Mouse (Mus musculus) heart, adult 18-20 months (tissue): ENCODE data around the gene Cdh13. TPM values are rescaled to one million over a fixed set of nuclear protein-coding genes. Genes with fewer than 3 reads are reported as not detected.

ENCODE experiments used
- DNase-seq, 2 experiments: peaks; one replicate each; pipeline ENCODE4 v3.0.0; 2021 to 2022; ENCODE audit warnings: mixed read lengths in 1 of 2
- total RNA-seq, 2 experiments: library from RNA; stranded (reverse); gene quantifications; 2 replicates each; pipeline ENCODE4 v1.2.3; 2021

The Cdh13 gene
- total RNA-seq, 2 experiments from 2014 or later = 159 to 168 TPM

DNA sequence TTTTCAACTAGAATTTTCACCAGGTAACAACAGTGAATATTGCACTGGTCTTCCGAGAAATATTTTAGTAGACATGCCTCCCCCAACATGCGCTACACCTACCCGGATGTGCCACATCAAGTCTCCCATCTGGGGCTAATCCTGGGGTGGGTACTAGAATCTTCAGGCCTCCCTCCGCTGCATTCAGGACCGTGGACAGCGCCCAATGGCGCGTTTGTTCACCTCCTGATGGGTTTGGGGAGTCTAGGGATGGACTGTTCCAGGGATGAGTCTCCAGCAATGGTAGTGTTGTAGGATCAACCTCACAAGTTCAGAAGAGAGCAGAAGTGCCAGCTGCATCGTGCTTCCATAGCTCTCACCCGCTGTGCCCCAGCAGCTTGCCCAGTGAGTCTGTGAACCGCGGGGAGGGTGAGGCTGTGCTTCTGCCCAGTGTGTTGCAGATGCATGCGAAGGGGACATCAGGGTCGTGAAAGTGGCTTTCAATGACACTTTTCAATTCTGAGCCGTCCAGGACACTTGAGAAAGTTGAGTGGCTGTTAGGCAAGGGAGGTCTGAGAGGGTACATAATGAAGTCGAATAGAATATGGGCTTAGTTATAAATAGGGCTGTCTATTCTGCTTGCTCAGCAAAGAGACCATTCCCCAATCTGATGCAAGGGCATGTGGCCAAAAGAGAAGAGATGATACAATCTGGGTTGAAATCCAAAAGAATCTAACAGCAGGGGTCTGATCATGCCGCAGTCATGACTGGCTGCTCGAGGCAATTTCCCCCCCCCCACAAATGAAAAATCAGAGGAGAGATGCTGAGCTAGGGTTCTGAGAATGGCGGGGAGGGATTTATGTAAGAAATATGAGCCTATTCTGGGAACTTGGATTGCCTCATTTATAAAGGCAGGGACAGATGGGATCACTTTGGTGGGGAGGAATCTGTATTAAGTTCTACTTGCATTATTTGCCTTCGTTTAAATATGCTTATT, 668.5 kb downstream of the Cdh13 start:
- peak in 1 of 2 experiments; percentile 10 for DNase-seq

DNA sequence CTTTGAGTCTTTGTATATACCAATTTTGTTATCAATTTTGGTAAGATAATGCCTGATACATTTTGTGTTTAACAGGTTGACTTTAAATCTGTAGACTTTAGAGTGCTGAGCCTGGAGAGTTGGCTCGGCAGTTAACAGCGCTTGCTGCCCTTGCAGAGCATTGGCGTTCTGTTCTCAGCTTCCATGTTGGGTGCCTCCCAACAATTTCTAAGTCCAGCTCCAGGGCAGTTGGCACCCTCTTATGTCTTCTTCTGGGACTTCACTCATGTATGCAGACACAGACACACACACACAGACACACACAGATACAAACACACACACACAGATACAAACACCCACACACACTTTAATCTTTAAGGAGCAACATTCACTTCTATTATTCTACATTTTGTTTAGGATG, 672.6 kb downstream of the Cdh13 start:
- DNase-seq = no peak

DNA sequence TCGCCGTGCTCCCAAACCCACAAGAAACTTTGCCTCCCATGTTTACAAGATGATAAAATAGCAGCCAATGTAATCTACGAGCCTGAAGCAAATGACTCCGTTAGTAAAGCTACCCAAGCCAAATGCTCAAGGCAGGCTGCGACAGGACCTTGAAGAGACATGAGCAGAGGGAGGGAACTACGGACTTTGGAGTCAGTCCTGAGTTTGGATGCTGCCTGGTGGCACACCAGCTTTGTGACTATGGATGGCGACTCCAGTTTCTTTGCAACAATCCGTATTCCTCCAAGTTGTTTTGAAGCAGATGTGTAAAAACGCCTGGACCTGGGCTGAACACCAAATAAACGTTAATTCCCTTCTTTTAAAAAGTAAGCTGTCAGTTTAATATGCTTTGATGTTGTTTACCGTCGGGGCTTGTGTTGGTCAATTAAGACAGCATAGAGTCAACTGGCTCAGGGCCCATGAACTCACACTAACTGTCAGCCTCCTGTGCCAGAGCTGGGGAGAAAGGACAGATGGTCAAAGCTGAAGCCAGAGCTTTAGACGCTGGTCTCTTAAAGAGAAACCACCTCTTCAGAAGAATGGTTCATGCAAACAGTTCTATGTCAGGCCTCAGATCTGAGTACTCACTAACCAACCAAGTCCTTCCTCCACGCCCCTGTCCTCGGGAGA, 678.5 kb downstream of the Cdh13 start:
- DNase-seq = peak in 1 of 2 experiments; percentile 12

DNA sequence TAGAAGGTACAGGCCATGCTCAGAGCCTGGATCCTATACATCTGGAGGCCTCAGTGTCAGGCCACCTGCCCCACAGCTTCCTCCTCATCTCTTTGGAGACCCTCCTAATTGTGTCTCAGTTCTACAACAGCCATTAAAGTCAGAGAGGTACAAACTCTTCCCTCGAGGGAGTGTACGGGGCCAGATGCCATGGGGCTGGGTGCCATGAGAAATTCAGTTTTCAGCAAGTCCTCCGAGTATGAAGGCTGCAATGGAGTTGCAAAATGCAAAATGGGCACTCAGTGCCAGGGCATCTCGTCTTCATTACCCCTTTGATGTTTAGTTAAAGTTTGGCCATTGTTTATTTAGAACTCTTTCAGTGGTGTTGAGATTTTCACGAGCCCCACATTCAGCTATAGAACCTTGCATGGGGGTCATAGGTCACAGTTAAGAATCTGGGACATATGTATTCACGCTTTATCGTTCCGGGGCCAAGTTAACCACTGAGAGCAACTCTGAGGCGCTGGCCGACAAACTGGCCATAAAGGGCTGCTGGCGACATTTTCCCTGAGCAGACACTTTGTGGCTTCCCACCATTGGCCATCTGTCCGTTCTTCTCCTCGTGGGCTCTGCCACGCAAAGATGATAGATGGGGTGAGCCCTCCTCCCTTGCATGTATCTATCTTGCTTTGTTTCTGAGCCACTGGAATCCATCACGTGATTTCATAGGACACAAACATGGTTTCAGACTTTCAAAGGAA, 681.7 kb downstream of the Cdh13 start:
- no peak for DNase-seq

DNA sequence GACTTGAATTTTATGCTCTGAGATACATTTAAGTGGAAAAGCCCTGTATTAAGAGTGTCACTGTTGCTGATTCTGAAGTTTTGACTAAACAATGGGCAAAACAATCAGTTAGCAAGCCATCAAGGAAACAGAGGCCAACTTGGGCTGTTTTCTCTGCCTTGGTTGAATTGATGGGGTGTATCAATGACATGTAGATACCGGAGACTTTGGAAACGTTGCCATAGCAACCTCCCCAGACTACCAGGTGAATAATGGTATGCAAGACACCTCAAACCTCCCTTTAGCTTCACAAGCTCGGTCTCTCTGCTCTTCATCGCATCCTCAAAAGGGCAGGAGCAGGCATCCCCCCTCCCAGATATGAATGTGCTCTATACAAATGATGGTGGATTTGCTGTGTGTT, 685.4 kb downstream of the Cdh13 start:
- no peak for DNase-seq

DNA sequence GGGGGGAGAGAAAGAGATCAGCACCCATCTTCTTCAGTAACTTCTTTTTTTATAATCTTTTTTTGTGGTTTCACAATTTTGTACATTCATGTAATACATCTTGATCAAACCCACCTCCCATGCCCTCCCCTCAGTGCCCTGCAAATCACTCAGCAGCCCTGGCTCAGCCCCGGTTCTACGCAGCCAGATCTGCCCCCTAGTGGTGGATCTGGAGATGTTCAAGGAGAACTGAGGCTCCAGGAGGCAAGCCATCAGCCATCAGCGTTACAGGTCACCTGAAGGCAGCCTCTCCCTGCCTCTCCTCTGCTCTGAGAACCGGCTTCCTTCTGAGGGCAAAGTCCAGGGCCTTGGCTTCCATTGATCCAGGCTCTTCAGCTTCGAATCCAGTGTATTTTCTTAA, 696.3 kb downstream of the Cdh13 start:
- peak; percentile 3 to 18 for DNase-seq

DNA sequence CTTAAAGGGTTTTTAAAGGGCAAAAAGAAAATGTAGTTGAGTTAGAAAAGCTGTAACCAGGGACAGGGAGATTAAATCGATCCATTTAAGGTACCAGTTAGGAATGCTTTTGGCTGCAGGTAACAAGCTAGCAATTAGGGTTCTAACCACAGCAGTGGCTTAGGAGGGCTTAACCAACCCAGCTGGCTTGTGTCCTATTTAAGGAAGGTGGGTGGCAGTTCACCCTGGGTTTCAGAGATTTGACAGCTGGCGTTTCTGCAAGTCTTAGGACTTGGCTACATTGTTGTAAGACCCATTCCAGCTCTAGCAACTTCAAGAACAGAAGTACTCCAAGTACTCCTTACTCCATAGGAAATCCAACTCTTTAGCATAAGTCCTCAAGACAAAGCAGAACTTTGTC, 700.2 kb downstream of the Cdh13 start:
- no peak for DNase-seq

DNA sequence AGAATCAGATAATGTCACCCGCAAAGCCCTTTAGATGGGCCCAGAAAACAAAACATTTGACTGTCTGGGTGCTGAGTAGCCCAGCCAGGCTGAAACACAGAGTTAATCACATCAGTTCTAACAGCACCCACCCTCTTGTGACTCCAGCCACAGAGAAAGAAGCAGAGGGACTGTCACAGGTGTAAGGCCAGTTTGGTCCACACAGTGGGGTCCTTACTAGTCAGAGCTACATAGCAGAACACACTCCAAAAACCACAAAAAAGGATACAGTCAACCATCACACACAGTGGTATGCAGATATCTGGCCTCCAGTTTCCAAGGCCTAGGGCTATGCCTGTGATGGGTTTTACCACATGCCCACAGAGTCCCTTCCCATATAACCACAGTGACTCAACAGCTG, 703.3 kb downstream of the Cdh13 start:
- no peak for DNase-seq

DNA sequence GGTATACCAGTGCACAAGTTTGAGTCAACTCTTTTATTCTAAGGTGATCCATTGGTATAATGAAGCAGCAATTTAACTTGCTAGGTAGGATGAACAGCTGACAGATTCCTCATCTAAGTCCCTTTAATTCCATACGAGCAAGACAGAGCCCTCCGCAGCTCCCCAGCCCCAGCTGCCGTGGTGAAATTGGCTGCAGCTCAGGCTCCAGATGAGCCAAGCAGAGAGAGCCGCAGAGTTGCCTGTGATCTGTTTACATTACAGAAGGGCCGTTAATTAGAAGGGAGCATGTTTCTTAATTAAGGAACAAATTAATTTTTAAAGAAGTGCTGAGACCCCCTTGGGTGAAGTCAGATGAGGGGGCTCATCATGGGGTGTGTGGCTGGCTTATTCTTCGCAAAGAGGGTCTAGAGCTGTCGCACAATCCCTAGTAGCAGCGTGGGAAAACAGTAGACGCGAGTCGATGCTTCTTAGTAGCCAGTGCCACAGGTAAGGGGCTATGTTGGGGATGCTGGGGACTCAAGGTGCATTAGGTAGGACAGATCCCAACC, 712.2 kb downstream of the Cdh13 start:
- DNase-seq = no peak

DNA sequence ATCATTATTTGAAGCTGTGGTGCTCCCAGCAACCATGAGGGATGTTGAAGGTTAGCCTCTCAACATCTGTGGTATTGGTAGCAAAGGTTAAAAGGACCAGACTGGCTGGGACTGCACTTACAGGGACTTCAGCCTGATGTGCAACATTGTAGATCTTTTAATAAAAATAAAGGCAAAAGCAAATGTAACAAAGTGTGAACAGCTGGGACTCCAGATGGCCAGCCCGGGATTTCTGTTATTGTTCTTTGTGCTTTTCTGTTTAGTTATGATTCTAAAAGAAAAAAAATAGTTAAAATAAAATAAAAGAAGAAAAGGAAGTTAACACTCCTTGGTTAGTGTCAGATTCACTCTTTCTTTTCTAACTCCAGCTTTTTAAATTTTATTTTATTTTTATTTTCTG, 717.1 kb downstream of the Cdh13 start:
- DNase-seq = no peak

DNA sequence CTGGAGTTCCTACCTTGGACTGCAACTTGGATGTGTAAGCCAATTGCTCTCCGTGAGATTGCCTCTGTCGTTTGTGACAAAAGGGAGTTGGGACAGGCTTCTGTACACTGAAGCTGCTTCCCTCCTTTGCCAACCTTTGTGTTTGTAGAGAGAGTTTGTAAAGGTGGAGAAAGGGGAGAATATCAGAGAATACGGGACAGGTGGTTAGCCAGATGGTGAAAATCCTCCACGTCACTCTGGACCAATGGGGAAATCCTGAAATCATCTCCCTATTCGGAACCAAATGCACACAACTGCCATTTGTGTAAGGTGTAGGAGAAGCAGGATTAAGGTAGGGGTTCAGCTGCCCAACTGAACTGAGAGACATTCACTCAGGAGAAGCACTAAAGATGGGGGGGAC, 721.3 kb downstream of the Cdh13 start:
- no peak for DNase-seq

DNA sequence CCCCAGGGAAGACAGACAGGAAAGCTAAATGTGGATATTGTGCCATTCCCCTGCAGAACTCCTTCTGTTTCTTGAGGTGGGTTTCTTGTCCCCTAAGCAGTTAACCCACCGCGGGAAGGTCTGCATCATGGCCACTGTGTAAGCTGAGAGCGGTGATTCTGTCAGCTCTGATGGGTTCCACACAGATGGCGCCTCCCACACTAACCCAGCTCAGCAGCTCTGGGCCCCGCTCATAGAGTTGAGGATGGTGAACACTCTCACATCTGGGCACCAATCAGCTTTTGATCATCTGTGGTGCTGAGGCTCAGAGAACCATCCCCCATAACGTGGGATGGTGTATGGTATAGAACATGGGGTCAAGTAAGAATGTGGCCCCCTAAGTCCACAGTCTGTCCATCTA, 735.1 kb downstream of the Cdh13 start:
- no peak for DNase-seq

DNA sequence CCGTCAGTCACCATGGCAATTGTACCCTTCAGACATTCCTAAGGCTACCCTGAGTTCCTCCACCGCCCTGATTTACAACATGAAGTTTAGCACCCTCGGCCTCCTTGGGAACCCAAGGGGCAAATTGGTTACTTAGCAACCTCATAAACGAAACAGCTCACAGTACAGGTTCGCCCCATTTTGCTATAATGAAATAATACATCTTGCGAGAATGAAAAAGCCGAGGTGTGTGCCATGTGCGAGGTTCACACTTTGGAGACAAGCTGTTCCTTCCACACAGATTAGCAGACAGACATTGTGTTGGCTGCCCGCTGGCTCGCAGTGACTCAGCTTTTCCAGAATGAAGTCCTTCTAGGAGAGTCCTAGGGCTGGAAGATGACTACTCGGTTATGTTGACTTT, 737.2 kb downstream of the Cdh13 start:
- peak; percentile 4 to 12 for DNase-seq

DNA sequence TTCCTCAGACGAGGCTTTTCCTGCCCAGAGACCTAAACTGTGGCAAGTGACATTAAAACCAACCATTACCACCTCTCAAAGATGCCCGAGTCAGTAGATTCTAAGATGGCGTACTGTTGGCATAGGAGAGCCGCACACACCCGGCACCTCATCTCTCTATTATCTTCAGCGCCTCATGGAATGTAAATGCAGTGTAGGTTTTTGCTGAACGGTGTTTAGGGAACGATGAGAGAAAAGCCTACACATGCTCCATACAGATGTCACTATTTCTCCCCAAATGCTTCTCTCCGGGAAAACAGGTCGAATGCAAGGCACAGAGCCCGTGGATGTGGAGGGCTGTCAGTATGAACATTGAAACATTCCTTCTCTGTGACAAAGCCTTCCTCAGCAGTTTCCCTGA, 737.9 kb downstream of the Cdh13 start:
- DNase-seq = no peak

DNA sequence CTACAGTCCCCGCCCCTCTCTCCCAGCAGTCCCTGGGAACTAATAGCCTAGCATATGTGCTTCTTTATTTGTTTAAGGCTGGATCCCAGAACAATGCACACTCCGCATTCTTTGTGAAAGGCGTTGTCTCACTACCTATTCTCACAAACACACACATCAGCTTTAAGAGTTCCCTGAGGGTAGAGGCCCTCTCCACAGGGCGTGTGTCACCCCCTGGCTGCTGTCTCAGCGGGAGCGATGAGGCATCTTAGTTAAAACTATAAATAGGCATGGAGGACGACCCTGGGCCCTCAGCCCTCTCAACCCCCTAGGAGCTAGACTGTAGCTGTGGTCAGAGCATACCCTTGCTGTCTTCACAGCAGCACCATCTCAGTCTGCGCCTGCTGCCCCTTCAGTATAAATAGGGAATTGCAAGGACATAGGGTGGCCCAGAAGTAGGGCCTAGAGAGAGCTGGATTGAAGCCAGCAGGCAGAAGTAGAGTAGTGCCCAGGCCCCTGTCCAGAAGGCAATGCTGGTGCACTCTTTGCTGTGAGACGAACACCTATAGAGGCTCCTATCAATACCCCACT, 738.9 kb downstream of the Cdh13 start:
- no peak for DNase-seq

DNA sequence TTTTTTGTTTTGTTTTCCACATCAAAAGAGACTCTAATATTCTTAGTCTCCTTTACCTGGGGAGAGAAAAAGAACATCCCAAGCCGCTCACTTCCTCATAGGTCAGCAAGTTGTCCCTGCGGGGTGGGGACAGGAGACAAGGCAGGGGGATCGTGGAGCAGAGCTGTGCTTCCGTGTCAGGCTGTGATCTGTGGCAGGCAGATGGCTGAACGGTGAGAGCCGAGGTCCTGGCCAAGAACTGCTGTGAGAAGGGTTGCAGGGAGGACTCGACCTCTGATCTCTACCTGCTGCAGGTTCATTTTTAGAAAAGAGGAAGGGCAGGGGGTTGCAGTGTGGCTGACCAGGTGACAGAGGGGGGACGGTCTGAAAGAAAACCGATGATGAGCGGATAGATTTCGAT, 749.9 kb downstream of the Cdh13 start:
- no peak for DNase-seq

DNA sequence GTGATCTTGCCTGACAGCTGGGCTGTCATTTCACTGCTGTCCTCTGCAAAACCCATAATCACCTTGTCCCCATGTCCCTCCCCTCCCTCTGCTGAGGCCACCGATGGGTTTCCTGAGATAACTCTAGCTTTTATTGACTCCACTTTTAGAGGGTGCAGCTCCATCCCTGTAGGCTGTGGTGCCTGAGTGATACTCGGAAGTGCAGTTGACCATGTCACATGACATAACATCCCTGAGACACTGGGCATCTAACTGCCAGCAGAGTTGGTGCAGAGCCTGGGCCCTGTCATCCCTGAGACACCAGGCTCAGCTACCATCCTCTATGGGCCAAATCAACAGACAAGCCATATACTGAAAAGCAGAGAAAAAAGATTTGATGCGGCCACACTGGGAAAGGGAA, 750.5 kb downstream of the Cdh13 start:
- DNase-seq = no peak

DNA sequence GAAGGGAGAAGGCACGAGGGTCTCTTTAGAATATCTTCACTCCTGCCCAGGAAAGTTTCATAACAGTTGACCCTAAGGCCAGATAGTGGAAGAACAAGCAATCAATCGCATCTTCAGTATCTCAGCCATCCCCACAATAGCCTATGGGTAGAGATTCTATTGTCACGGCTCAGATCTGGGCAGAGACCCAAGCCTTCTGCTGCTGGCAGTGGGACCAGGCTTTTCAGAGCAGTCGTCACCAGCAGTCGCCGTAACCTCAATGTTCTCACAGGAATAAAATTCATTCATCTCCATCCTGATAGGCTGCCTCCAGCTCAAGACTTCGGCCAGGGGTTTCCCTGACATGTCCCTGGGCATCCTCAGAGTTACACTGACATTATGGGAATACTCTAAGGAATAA, 751.6 kb downstream of the Cdh13 start:
- no peak for DNase-seq

DNA sequence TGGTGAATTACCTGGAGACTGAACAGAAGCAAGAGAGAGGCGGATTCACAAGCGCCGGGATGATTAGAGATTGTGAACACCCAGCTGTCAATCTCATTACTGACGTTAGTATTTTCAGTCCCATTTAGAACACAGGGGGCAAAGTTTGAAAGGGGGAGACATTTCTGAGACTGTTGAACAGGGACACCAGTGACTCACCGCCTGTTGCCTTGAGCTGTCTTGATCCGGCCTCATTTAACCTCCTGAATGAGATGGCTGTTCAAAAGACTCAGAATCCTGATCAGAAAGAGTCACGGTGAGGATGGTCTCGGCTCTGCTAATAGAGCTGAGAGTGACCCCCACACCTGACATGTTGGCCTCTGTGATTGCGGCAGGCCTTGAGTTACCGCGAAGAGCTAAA, 754.0 kb downstream of the Cdh13 start:
- DNase-seq = no peak

DNA sequence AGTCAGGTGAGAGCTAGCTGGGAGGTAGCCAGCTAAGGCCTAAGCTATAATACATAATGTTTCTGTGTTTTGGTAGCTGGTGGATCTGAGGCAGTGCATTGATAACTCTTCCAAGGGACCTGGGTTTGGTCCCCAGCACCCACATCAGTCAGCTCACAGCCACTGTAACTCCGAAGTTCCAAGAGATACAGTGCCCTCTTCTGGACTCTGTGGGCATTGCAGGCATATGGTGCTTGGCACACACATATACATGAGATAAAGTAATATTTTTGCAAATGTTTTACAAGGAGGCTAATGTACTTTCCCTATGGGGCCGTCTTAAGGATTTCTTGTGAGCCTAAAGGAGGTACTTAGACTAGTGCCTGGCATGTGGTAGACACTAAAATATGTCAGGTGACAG, 755.8 kb downstream of the Cdh13 start:
- no peak for DNase-seq

DNA sequence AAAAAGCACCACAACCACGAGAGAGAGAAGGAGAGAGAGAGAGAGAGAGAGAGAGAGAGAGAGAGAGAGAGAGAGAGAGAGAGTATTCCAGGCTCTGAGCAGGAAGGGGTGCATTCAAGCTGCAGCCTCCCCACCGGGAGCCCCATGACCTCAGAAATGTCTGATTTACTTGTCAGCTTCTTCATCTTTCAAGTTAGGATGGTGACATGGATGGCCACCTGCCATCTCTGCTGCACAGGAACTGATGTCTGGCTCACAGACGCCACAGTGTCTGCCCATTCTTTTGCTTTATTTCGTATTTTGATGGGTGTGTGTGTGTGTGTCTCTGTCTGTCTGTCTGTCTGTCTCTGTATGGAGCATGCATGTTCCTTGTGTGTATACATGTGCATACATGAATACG, 774.3 kb downstream of the Cdh13 start:
- no peak for DNase-seq

DNA sequence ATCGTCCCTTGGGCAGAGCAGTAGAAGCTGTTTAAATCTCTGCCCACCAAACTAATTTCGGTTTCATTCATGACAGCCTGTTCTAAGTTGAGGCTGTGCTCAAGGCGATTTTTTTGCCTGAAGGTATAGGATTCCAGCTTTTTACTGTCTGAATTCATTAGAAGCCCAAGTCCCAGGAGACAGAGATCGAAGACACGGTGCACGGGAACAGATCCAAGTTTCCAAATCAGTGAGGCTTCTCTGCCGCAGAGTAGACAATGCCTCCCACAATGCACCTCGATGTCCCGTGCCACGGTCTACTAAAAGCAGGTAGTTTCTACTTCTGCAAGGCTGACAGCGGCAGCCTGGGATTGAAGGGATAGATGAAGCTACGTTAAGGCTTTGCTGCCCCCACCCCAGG, 778.1 kb downstream of the Cdh13 start:
- no peak for DNase-seq
